ENCODE assay signal across 8 mouse cellular contexts in the genomic region with DNA sequence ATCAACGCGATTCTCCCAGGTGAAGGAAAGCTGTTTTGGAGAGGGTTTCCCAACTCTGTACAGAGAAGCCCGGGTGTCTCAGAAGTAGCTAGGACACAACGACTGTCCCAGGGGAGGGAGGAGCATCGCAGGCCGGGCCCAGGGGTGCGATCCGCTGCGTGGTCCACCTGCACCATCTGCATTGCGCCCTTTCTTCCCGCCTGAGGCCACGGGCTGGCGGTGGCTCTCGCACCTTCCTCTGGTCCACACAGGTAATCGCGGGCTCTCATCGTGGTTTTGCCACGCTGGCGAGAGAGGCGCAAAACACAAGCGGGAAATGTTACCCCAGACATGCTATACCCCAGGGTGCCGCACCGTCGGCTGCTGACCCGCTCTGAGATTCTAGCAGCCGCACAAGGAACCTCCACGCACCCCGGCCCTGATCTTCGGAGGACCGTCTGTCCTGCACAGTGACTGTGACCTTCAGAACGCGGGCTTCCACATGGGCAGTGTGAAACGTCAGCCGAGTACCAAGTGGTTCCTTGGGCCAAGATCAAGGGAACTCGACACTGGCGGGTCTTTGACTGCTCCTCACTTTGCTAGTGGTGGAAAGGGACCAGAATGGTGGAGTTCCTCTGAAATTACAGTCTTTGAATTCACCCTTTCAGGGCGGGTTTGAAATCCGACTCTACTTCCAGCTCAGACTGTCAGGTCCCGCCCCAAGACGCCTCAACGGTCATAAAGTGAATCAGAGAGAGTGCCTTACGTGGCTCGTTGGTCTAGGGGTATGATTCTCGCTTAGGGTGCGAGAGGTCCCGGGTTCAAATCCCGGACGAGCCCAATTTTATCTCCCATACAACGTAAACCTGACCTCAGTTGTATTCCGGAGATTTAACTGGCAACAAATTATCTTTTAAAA. TPM values are rescaled to one million over a fixed set of nuclear protein-coding genes. Genes with fewer than 3 reads are reported as not detected.
A peak's percentile ranks its signal among the peaks of the same experiment; 100 is the strongest.
DNase-seq lines count a peak whose midpoint lies in the region; ATAC-seq lines count a peak whose summit lies in the region.

No protein-coding gene starts in this region.

- no peaks in the 10 kb centered on the region for H3K27me3 ChIP-seq in limb, embryonic 11.5 days (ENCODE audit: control insufficient read depth, insufficient read depth, low read length)
- H3K27me3 ChIP-seq in midbrain, embryonic 11.5 days (ENCODE audit: control insufficient read depth, insufficient read depth, low read length) = peaks cover 15% of the 10 kb centered on the region

- peak overlapping the region; percentile 70 for H3K4me2 ChIP-seq in limb, embryonic 11.5 days (ENCODE audit: low read depth, severe bottlenecking)
- peak overlapping the region; percentile 60 for H3K4me2 ChIP-seq in midbrain, embryonic 11.5 days

- H3K4me1 ChIP-seq in limb, embryonic 11.5 days (ENCODE audit: control insufficient read depth, insufficient read depth, low read length) = no peaks in the 10 kb centered on the region; the same call in 1 of the 2 replicates
- H3K4me1 ChIP-seq in midbrain, embryonic 11.5 days (ENCODE audit: control insufficient read depth, insufficient read depth, low read length) = peaks cover 3% of the 10 kb centered on the region; the same call in 1 of the 2 replicates

- WGBS in limb, embryonic 11.5 days = under 1% methylated on average over 50 of the region's 50 CpGs
- WGBS in midbrain, embryonic 11.5 days = under 1% methylated on average over 50 of the region's 50 CpGs

- peak overlapping the region; percentile 57 for H3K9ac ChIP-seq in limb, embryonic 11.5 days (ENCODE audit: low read length)
- peak overlapping the region; percentile 44; the same call in 1 of the 2 replicates for H3K9ac ChIP-seq in midbrain, embryonic 11.5 days (ENCODE audit: low read length)

- peak; percentile 67 for ATAC-seq in inflammation-experienced regulatory T-cells, adult 6 months
- ATAC-seq in limb, embryonic 11.5 days (ENCODE audit: insufficient number of reproducible peaks, low FRiP score, low TSS enrichment, low read depth) = peak; percentile 86
- ATAC-seq in midbrain, embryonic 11.5 days (ENCODE audit: low FRiP score) = peak; percentile 68

- peak overlapping the region; percentile 53 for H3K4me3 ChIP-seq in limb, embryonic 11.5 days (ENCODE audit: low read depth, low read length)
- H3K4me3 ChIP-seq in midbrain, embryonic 11.5 days (ENCODE audit: low read depth, low read length) = peak overlapping the region; percentile 43

- no peaks in the 10 kb centered on the region for H3K36me3 ChIP-seq in limb, embryonic 11.5 days (ENCODE audit: control insufficient read depth, insufficient read depth, low read length)
- H3K36me3 ChIP-seq in midbrain, embryonic 11.5 days (ENCODE audit: control insufficient read depth, insufficient read depth, low read length) = no peaks in the 10 kb centered on the region

- DNase-seq in layer of hippocampus, adult 11-12 months (ENCODE audit: low spot score) = peak; percentile 67
- no peak for DNase-seq in layer of hippocampus, adult 9-10 months (ENCODE audit: low spot score)
- peak; percentile 88 for DNase-seq in embryo, embryonic 11 days
- DNase-seq in gastrocnemius, postnatal 25 days = peak; percentile 46
- DNase-seq in limb, embryonic 11.5 days (ENCODE audit: low spot score) = peak; percentile 95
- DNase-seq in midbrain, embryonic 11.5 days (ENCODE audit: low spot score, missing footprints) = peak; percentile 99
- DNase-seq in spleen, adult 12 weeks (ENCODE audit: low spot score) = peak; percentile 70

- H3K9me3 ChIP-seq in limb, embryonic 11.5 days (ENCODE audit: control insufficient read depth, low read length) = no peaks in the 10 kb centered on the region
- H3K9me3 ChIP-seq in midbrain, embryonic 11.5 days (ENCODE audit: control insufficient read depth, low read length) = no peaks in the 10 kb centered on the region

- H3K27ac ChIP-seq in limb, embryonic 11.5 days (replicated peaks; ENCODE audit: low read depth, low read length) = no peak overlapping the region
- no peak overlapping the region for H3K27ac ChIP-seq in midbrain, embryonic 11.5 days (ENCODE audit: low read depth, low read length)

RNA-seq across cellular contexts. Expression of a gene that starts 18.4 kb away (rescaled TPM):
- total RNA-seq in gastrocnemius, postnatal 25 days (2021) = 10 to 100 TPM; 44.3 to 46.1 TPM
- 10 to 100 TPM; 51.8 to 74.2 (median 57.7) TPM for polyA plus RNA-seq in inflammation-experienced regulatory T-cells, adult 6 months (2017; shearing (Covaris generic))
- 47.9 and 54.0 TPM in 2 replicates for polyA plus RNA-seq in limb, embryonic 11.5 days (2014; fragmentation: Nextera tagmentation; extraction: Ambion mirVana)
- polyA plus RNA-seq in midbrain, embryonic 11.5 days (2014; fragmentation: Nextera tagmentation; extraction: Ambion mirVana) = 42.8 and 47.4 TPM in 2 replicates

RNA-seq across cellular contexts. Expression of a gene that starts 37.6 kb away (rescaled TPM):
- not detected for total RNA-seq in gastrocnemius, postnatal 25 days (2021)
- 1 to 10 TPM in 1 of 3 experiments, under 1 TPM in 1, not detected in 1; 0.78 to 1.2 TPM for polyA plus RNA-seq in inflammation-experienced regulatory T-cells, adult 6 months (2017; shearing (Covaris generic))
- polyA plus RNA-seq in limb, embryonic 11.5 days (2014; fragmentation: Nextera tagmentation; extraction: Ambion mirVana) = 2.4 and 5.0 TPM in 2 replicates
- 22.5 and 26.9 TPM in 2 replicates for polyA plus RNA-seq in midbrain, embryonic 11.5 days (2014; fragmentation: Nextera tagmentation; extraction: Ambion mirVana)

RNA-seq across cellular contexts. Expression of a gene that starts 49.9 kb away (rescaled TPM):
- 1,000 to 10,000 TPM; 1,156 to 1,193 TPM for total RNA-seq in gastrocnemius, postnatal 25 days (2021)
- 100 to 1,000 TPM; 222 to 324 (median 265) TPM for polyA plus RNA-seq in inflammation-experienced regulatory T-cells, adult 6 months (2017; shearing (Covaris generic))
- polyA plus RNA-seq in limb, embryonic 11.5 days (2014; fragmentation: Nextera tagmentation; extraction: Ambion mirVana) = 663 and 706 TPM in 2 replicates
- polyA plus RNA-seq in midbrain, embryonic 11.5 days (2014; fragmentation: Nextera tagmentation; extraction: Ambion mirVana) = 739 and 783 TPM in 2 replicates

RNA-seq across cellular contexts. Expression of a gene that starts 56.0 kb away (rescaled TPM):
- total RNA-seq in gastrocnemius, postnatal 25 days (2021) = 10 to 100 TPM; 39.6 to 48.4 TPM
- 10 to 100 TPM; 24.0 to 37.7 (median 30.3) TPM for polyA plus RNA-seq in inflammation-experienced regulatory T-cells, adult 6 months (2017; shearing (Covaris generic))
- polyA plus RNA-seq in limb, embryonic 11.5 days (2014; fragmentation: Nextera tagmentation; extraction: Ambion mirVana) = 52.0 and 54.4 TPM in 2 replicates
- polyA plus RNA-seq in midbrain, embryonic 11.5 days (2014; fragmentation: Nextera tagmentation; extraction: Ambion mirVana) = 54.5 and 57.0 TPM in 2 replicates
